Mouse (Mus musculus) fibroblast of lung, adult 2 months (primary cell): ENCODE measurements around the gene Rad17.

Source experiments
- DNase-seq: peaks from one replicate; pipeline ENCODE4 v3.0.0-alpha.2; 2011; ENCODE audit warnings: low read depth

Gene Rad17

GRCm38 (mm10) chr13:100570713-100571112, 80.1 kb downstream of the Rad17 start:
- no peak for DNase-seq

- no peak for DNase-seq
These were observed 82.5 kb downstream of the Rad17 start for GRCm38 (mm10) chr13:100568359-100568758.
